Mouse (Mus musculus) skeletal muscle tissue, postnatal 0 days (tissue): Measurements from ENCODE around the gene Slc15a1. TPM values are rescaled to one million over a fixed set of nuclear protein-coding genes. Genes with fewer than 3 reads are reported as not detected.

ENCODE experiments used
- polyA plus RNA-seq: library from polyadenylated mRNA; unstranded; fragments of >200 nt; fragmentation: Nextera tagmentation; extraction: Ambion mirVana; gene quantifications from 2 replicates; pipeline ENCODE4 v1.2.1, GENCODE M21; 2015

Slc15a1 gene
- polyA plus RNA-seq, result 0.28 TPM in 1 of 2 replicates, not detected in the other

DNA sequence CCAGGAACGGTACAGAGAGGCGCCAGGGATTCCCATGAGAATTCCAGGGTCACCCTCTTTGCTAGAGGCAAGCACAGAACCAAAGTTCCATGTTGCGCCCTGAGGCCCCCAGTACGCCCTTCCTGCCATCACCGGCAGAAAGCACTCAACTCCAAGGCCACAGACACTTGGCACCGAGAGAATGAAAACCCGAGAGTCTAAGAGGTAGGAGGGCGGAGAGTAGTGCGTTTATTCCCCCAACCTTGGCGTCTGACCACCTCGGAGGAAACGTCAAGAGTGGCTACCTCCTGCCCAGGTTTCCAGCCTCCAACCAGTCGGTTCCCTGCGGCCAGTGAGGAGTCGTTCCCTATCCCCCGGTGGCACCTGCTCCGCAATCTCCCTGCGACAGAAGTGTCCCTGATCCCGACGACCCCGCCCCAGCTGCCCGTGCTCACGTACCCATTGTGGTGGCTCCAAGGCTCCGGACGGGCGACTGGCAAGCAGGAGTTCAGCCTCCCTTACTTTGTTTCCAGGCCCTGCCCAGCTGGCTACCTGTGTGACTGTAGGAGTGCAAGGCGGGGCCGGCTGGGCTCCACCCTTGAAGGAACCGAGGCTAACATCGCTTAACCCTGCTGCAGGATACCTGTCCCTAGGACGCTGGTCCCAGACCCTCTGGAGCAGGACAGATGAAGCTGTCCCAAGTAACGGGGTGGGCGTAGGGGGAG is at the start of gene Slc15a1:
TSS of gene Slc15a1 (minus strand) at position 472 of the 704 bp plus-strand sequence.

Other genes with a start within 250 kb of the Slc15a1 start
- gene Stk24, start 125.2 kb downstream of the Slc15a1 start, polyA plus RNA-seq, result 19.3 and 20.0 TPM in 2 replicates